Mouse (Mus musculus) neural tube, embryonic 14.5 days (tissue): Measurements from ENCODE around the gene Gm20388. TPM values are rescaled to one million over a fixed set of nuclear protein-coding genes. Genes with fewer than 3 reads are reported as not detected.

Source experiments
- ATAC-seq: fragments of 200-750 bp; cut with Nextera tagmentation; 2 replicates; pipeline ENCODE4 v1.8.0; 2017; ENCODE audit warnings: low read depth, mild to moderate bottlenecking, moderate TSS enrichment, moderate library complexity
- H3K27ac ChIP-seq: fragments of 300-500 bp; sonication (generic); 2 replicates; pipeline ENCODE4 v1.5.1; 2014; ENCODE audit warnings: low read depth, mild to moderate bottlenecking, control low read depth, low read length, moderate library complexity, mixed read lengths
- H3K27me3 ChIP-seq: fragments of 300-500 bp; sonication (generic); 2 replicates; pipeline ENCODE4 v1.6.1; 2014; ENCODE audit warnings: low read length; ENCODE audit not compliant: control insufficient read depth, insufficient read depth
- H3K36me3 ChIP-seq: fragments of 300-500 bp; sonication (generic); 2 replicates; pipeline ENCODE4 v1.6.1; 2014; ENCODE audit warnings: low read length, mixed read lengths; ENCODE audit not compliant: control insufficient read depth, insufficient read depth
- H3K4me1 ChIP-seq: fragments of 300-500 bp; sonication (generic); 2 replicates; pipeline ENCODE4 v1.6.1; 2014; ENCODE audit warnings: low read length; ENCODE audit not compliant: control insufficient read depth, insufficient read depth
- H3K4me2 ChIP-seq: fragments of 300-500 bp; sonication (generic); 2 replicates; pipeline ENCODE4 v1.6.1; 2014; ENCODE audit warnings: mild to moderate bottlenecking, low read depth, low read length, control low read depth
- H3K4me3 ChIP-seq: fragments of 300-500 bp; sonication (generic); 2 replicates; pipeline ENCODE4 v1.5.1; 2014; ENCODE audit warnings: low read depth, low read length, control low read depth, mixed read lengths
- H3K9ac ChIP-seq: fragments of 300-500 bp; sonication (generic); replicated peaks from 2 replicates; pipeline ENCODE4 v1.6.1; 2014; ENCODE audit warnings: low read depth, mild to moderate bottlenecking, control low read depth, low read length, mixed read lengths
- H3K9me3 ChIP-seq: fragments of 300-500 bp; sonication (generic); 2 replicates; pipeline ENCODE4 v1.6.1; 2016; ENCODE audit warnings: low read length; ENCODE audit not compliant: control insufficient read depth
- WGBS: fragments of 180-500 bp; shearing (Covaris S2); extraction: QIAGEN DNeasy Blood & Tissue Kit; methylation state at CpG from one replicate; pipeline ENCODE4 v1.1.7; 2014; 5-methylcytosine and 5-hydroxymethylcytosine counted together
- polyA plus RNA-seq: library from polyadenylated mRNA; unstranded; fragments of >200 nt; fragmentation: Nextera tagmentation; extraction: Ambion mirVana; gene quantifications from 2 replicates; pipeline ENCODE4 v1.2.1, GENCODE M21; 2014

Gm20388 gene
- polyA plus RNA-seq, 1 experiment from 2014 or later: 10.3 TPM

GRCm38 (mm10) chr8:121480411-121481031 is 1569.9 kb downstream of the Gm20388 start:
- WGBS: 30% methylated on average over 26 of the region's 26 CpGs
- no peaks in the 10 kb centered on the region for H3K36me3 ChIP-seq
- no peak overlapping the region for H3K27ac ChIP-seq
- no peak for ATAC-seq
- H3K4me3 ChIP-seq: no peak overlapping the region
- H3K9ac ChIP-seq: no peak overlapping the region
- no peaks in the 10 kb centered on the region for H3K9me3 ChIP-seq
- H3K4me1 ChIP-seq: peaks cover 4% of the 10 kb centered on the region; the same call in 1 of the 2 replicates
- H3K27me3 ChIP-seq: no peaks in the 10 kb centered on the region
- no peak overlapping the region for H3K4me2 ChIP-seq

GRCm38 (mm10) chr8:121484072-121484782 is 1573.6 kb downstream of the Gm20388 start:
- no peak overlapping the region for H3K9ac ChIP-seq
- ATAC-seq: no peak
- 52% methylated on average over 23 of the region's 23 CpGs for WGBS
- H3K4me3 ChIP-seq: no peak overlapping the region
- H3K4me1 ChIP-seq: peaks cover 4% of the 10 kb centered on the region; the same call in 1 of the 2 replicates
- H3K4me2 ChIP-seq: no peak overlapping the region
- no peaks in the 10 kb centered on the region for H3K9me3 ChIP-seq
- no peak overlapping the region for H3K27ac ChIP-seq
- no peaks in the 10 kb centered on the region for H3K36me3 ChIP-seq
- no peaks in the 10 kb centered on the region for H3K27me3 ChIP-seq

- H3K4me3 ChIP-seq: no peak overlapping the region
- no peak overlapping the region for H3K4me2 ChIP-seq
- no peaks in the 10 kb centered on the region for H3K4me1 ChIP-seq
- WGBS: 55% methylated on average over 9 of the region's 9 CpGs
- ATAC-seq: no peak
- no peak overlapping the region for H3K9ac ChIP-seq
- H3K36me3 ChIP-seq: no peaks in the 10 kb centered on the region
- H3K27me3 ChIP-seq: no peaks in the 10 kb centered on the region
- H3K9me3 ChIP-seq: no peaks in the 10 kb centered on the region
- H3K27ac ChIP-seq: no peak overlapping the region
These were observed 1581.0 kb downstream of the Gm20388 start for GRCm38 (mm10) chr8:121491633-121492032.

GRCm38 (mm10) chr8:121497621-121498020 is 1587.0 kb downstream of the Gm20388 start:
- H3K9me3 ChIP-seq: no peaks in the 10 kb centered on the region
- no peak overlapping the region for H3K4me2 ChIP-seq
- H3K4me1 ChIP-seq: no peaks in the 10 kb centered on the region
- no peak overlapping the region for H3K4me3 ChIP-seq
- no peaks in the 10 kb centered on the region for H3K36me3 ChIP-seq
- no peak overlapping the region for H3K27ac ChIP-seq
- no peak overlapping the region for H3K9ac ChIP-seq
- WGBS: 87% methylated on average over 6 of the region's 6 CpGs
- H3K27me3 ChIP-seq: no peaks in the 10 kb centered on the region
- no peak for ATAC-seq

GRCm38 (mm10) chr8:121511751-121512150 is 1601.1 kb downstream of the Gm20388 start:
- 0 out of 2 replicates have a peak, but pooled peaks cover 3% of the 10 kb centered on the region for H3K27me3 ChIP-seq
- H3K36me3 ChIP-seq: no peaks in the 10 kb centered on the region
- H3K9me3 ChIP-seq: no peaks in the 10 kb centered on the region
- 57% methylated on average over 9 of the region's 9 CpGs for WGBS
- H3K9ac ChIP-seq: no peak overlapping the region
- ATAC-seq: no peak
- no peak overlapping the region for H3K4me2 ChIP-seq
- no peak overlapping the region for H3K27ac ChIP-seq
- H3K4me1 ChIP-seq: no peaks in the 10 kb centered on the region
- H3K4me3 ChIP-seq: no peak overlapping the region

- Histone ChIP-seq H3K4me1 (no peaks in the 10 kb centered on the region), H3K4me3 (no peak overlapping the region), H3K27me3 (0 out of 2 replicates have a peak, but pooled peaks cover 3% of the 10 kb centered on the region), H3K4me2 (no peak overlapping the region), H3K9me3 (no peaks in the 10 kb centered on the region), H3K27ac (no peak overlapping the region), H3K36me3 (no peaks in the 10 kb centered on the region), H3K9ac (no peak overlapping the region)
- ATAC-seq: peak; percentile 73; the same call in 1 of the 2 replicates
- 8% methylated on average over 12 of the region's 12 CpGs for WGBS
These were observed 1602.8 kb downstream of the Gm20388 start for GRCm38 (mm10) chr8:121513429-121513828.

GRCm38 (mm10) chr8:121525111-121525818 is 1614.6 kb downstream of the Gm20388 start:
- Histone ChIP-seq H3K4me1 (no peaks in the 10 kb centered on the region), H3K4me3 (no peak overlapping the region), H3K4me2 (no peak overlapping the region), H3K9ac (no peak overlapping the region), H3K36me3 (no peaks in the 10 kb centered on the region), H3K27me3 (no peaks in the 10 kb centered on the region), H3K9me3 (no peaks in the 10 kb centered on the region), H3K27ac (no peak overlapping the region)
- no peak for ATAC-seq
- 83% methylated on average over 18 of the region's 18 CpGs for WGBS

GRCm38 (mm10) chr8:121526811-121527550 is 1616.3 kb downstream of the Gm20388 start:
- ATAC-seq: no peak
- H3K9ac ChIP-seq: no peak overlapping the region
- 66% methylated on average over 6 of the region's 6 CpGs for WGBS
- no peak overlapping the region for H3K4me3 ChIP-seq
- H3K4me1 ChIP-seq: no peaks in the 10 kb centered on the region
- no peak overlapping the region for H3K4me2 ChIP-seq
- H3K36me3 ChIP-seq: no peaks in the 10 kb centered on the region
- no peaks in the 10 kb centered on the region for H3K9me3 ChIP-seq
- no peak overlapping the region for H3K27ac ChIP-seq
- no peaks in the 10 kb centered on the region for H3K27me3 ChIP-seq
